Mouse (Mus musculus) olfactory bulb, adult 2 months (tissue): Measurements from ENCODE around the gene Patj.

Experiments used
- CTCF ChIP-seq: fragments of 200-500 bp; IDR thresholded peaks from 2 replicates; pipeline ENCODE4 v1.5.1; 2012; ENCODE audit warnings: low read depth, mild to moderate bottlenecking, low read length, moderate library complexity; ENCODE audit not compliant: insufficient read depth
- POLR2A ChIP-seq: fragments of 200-500 bp; IDR thresholded peaks from 2 replicates; pipeline ENCODE4 v1.6.1; 2012; ENCODE audit warnings: mild to moderate bottlenecking, low read depth, low read length, moderate library complexity; ENCODE audit not compliant: insufficient read depth

- TF ChIP-seq CTCF (no peak), POLR2A (no peak)
Observed at GRCm38 (mm10) chr4:98693465-98694185, 298.0 kb downstream of the Patj start.
